Mouse (Mus musculus): ENCODE results near the gene Slc24a4.

DNA sequence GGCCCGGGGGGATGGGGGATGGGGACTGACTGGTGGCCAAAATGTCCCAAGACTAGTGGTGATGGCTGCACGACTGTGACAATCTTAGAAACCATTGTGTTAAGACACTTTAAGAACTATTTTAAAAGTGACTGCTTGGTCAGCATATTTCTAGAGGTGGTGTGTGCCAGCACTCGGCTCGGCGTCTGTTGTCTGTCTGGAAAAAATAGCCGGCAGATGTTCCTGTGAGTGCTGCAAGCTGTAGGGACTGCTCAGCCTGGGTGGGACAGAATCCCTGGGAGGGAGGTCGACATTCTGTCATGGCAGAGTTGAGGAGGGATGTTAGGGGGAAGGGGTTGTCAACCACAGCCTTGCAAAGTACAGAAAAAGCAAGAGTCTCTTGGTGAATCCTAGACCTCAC, 175.3 kb downstream of the Slc24a4 start:
- no peak for TF ChIP-seq CTCF (IDR thresholded peaks at IDR 0.05; ENCODE audit: extremely low read depth, insufficient read depth, low read length)
- no peak for TF ChIP-seq POLR2A (IDR thresholded peaks at IDR 0.05; ENCODE audit: extremely low read depth, insufficient read depth, low read length)

Data from cortical plate, adult 2 months (tissue).